Mouse (Mus musculus) heart, embryonic 11.5 days (tissue): ENCODE results near the gene Elob. TPM values are rescaled to one million over a fixed set of nuclear protein-coding genes. Genes with fewer than 3 reads are reported as not detected.

Experiments used
- ATAC-seq: fragments of 200-750 bp; cut with Nextera tagmentation; replicated peaks from 2 replicates; pipeline ENCODE4 v1.8.0; 2017; ENCODE audit warnings: moderate library complexity; ENCODE audit not compliant: insufficient number of reproducible peaks, low FRiP score, low TSS enrichment
- H3K27ac ChIP-seq: fragments of 300-500 bp; sonication (generic); 2 replicates; pipeline ENCODE4 v1.5.1; 2014; ENCODE audit warnings: mild to moderate bottlenecking, low read depth, low read length
- H3K27me3 ChIP-seq: fragments of 300-500 bp; sonication (generic); 2 replicates; pipeline ENCODE4 v1.6.1; 2014; ENCODE audit warnings: mild to moderate bottlenecking, low read length, mixed read lengths; ENCODE audit not compliant: control insufficient read depth, insufficient read depth
- H3K36me3 ChIP-seq: fragments of 300-500 bp; sonication (generic); 2 replicates; pipeline ENCODE4 v1.6.1; 2014; ENCODE audit warnings: mild to moderate bottlenecking, low read length, moderate library complexity, mixed read lengths; ENCODE audit not compliant: control insufficient read depth, insufficient read depth
- H3K4me1 ChIP-seq: fragments of 300-500 bp; sonication (generic); 2 replicates; pipeline ENCODE4 v1.6.1; 2014; ENCODE audit warnings: low read length; ENCODE audit not compliant: control insufficient read depth, insufficient read depth
- H3K4me2 ChIP-seq: fragments of 300-500 bp; sonication (generic); 2 replicates; pipeline ENCODE4 v1.6.1; 2014; ENCODE audit warnings: mild to moderate bottlenecking, moderate library complexity
- H3K4me3 ChIP-seq: fragments of 300-500 bp; sonication (generic); 2 replicates; pipeline ENCODE4 v1.5.1; 2014; ENCODE audit warnings: low read depth, low read length
- H3K9ac ChIP-seq: fragments of 300-500 bp; sonication (generic); 2 replicates; pipeline ENCODE4 v1.6.1; 2014; ENCODE audit warnings: mild to moderate bottlenecking, low read depth, low read length, moderate library complexity
- H3K9me3 ChIP-seq: fragments of 300-500 bp; sonication (generic); replicated peaks from 2 replicates; pipeline ENCODE4 v1.6.1; 2016; ENCODE audit warnings: low read length; ENCODE audit not compliant: control insufficient read depth
- WGBS: fragments of 180-500 bp; shearing (Covaris S2); extraction: QIAGEN DNeasy Blood & Tissue Kit; methylation state at CpG from one replicate; pipeline ENCODE4 v1.1.7; 2014; ENCODE audit not compliant: insufficient replicate concordance; 5-methylcytosine and 5-hydroxymethylcytosine counted together
- polyA plus RNA-seq: library from polyadenylated mRNA; unstranded; fragments of >200 nt; fragmentation: Nextera tagmentation; extraction: Ambion mirVana; gene quantifications from 2 replicates; pipeline ENCODE4 v1.2.1, GENCODE M21; 2014

The Elob gene
- polyA plus RNA-seq, 1 experiment from 2014 or later = 1,004 TPM

- Histone ChIP-seq H3K9me3 (0 out of 2 replicates have a peak, but pooled peaks cover 2% of the 10 kb centered on the region), H3K27ac (no peak overlapping the region), H3K4me2 (no peak overlapping the region), H3K4me3 (no peak overlapping the region), H3K36me3 (peaks cover 89% of the 10 kb centered on the region), H3K27me3 (no peaks in the 10 kb centered on the region), H3K9ac (no peak overlapping the region), H3K4me1 (peaks cover 3% of the 10 kb centered on the region; the same call in 1 of the 2 replicates)
- 97% methylated on average over 25 of the region's 25 CpGs for WGBS
- no peak for ATAC-seq
These were observed 9.7 kb downstream of the Elob start for GRCm38 (mm10) chr17:23819235-23819634.

GRCm38 (mm10) chr17:23818579-23818978, 10.4 kb downstream of the Elob start:
- ATAC-seq = no peak
- H3K9ac ChIP-seq = no peak overlapping the region
- H3K4me1 ChIP-seq = peaks cover 3% of the 10 kb centered on the region; the same call in 1 of the 2 replicates
- H3K4me3 ChIP-seq = no peak overlapping the region
- H3K9me3 ChIP-seq = 0 out of 2 replicates have a peak, but pooled peaks cover 2% of the 10 kb centered on the region
- 92% methylated on average over 8 of the region's 8 CpGs for WGBS
- no peak overlapping the region for H3K27ac ChIP-seq
- peaks cover 93% of the 10 kb centered on the region for H3K36me3 ChIP-seq
- H3K27me3 ChIP-seq = no peaks in the 10 kb centered on the region
- H3K4me2 ChIP-seq = no peak overlapping the region

- H3K36me3 ChIP-seq = peaks cover 90% of the 10 kb centered on the region
- no peak overlapping the region for H3K9ac ChIP-seq
- no peak overlapping the region for H3K4me2 ChIP-seq
- no peak overlapping the region for H3K27ac ChIP-seq
- no peak overlapping the region for H3K4me3 ChIP-seq
- H3K27me3 ChIP-seq = no peaks in the 10 kb centered on the region
- H3K9me3 ChIP-seq = 0 out of 2 replicates have a peak, but pooled peaks cover 2% of the 10 kb centered on the region
- WGBS = 98% methylated on average over 16 of the region's 16 CpGs
- no peak for ATAC-seq
- H3K4me1 ChIP-seq = no peaks in the 10 kb centered on the region
These were observed 13.3 kb downstream of the Elob start for GRCm38 (mm10) chr17:23815641-23816040.

GRCm38 (mm10) chr17:23807918-23808317, 21.0 kb downstream of the Elob start:
- no peak overlapping the region for H3K9ac ChIP-seq
- H3K4me3 ChIP-seq = no peak overlapping the region
- H3K4me1 ChIP-seq = peaks cover 19% of the 10 kb centered on the region
- H3K4me2 ChIP-seq = no peak overlapping the region
- no peaks in the 10 kb centered on the region for H3K9me3 ChIP-seq
- no peaks in the 10 kb centered on the region for H3K27me3 ChIP-seq
- peaks cover 44% of the 10 kb centered on the region for H3K36me3 ChIP-seq
- WGBS = 98% methylated on average over 3 of the region's 3 CpGs
- ATAC-seq = no peak
- no peak overlapping the region for H3K27ac ChIP-seq

GRCm38 (mm10) chr17:23806867-23807266, 22.1 kb downstream of the Elob start:
- H3K36me3 ChIP-seq = peaks cover 36% of the 10 kb centered on the region
- H3K27ac ChIP-seq = no peak overlapping the region
- no peaks in the 10 kb centered on the region for H3K9me3 ChIP-seq
- 84% methylated on average over 25 of the region's 25 CpGs for WGBS
- H3K27me3 ChIP-seq = no peaks in the 10 kb centered on the region
- no peak overlapping the region for H3K4me3 ChIP-seq
- ATAC-seq = no peak
- no peak overlapping the region for H3K4me2 ChIP-seq
- no peak overlapping the region for H3K9ac ChIP-seq
- peaks cover 19% of the 10 kb centered on the region for H3K4me1 ChIP-seq

- 3% methylated on average over 8 of the region's 8 CpGs for WGBS
- Histone ChIP-seq H3K9ac (peak overlapping the region; percentile 98), H3K27ac (no peak overlapping the region), H3K4me3 (peak overlapping the region; percentile 96), H3K9me3 (no peaks in the 10 kb centered on the region), H3K27me3 (no peaks in the 10 kb centered on the region), H3K4me2 (peak overlapping the region; percentile 88), H3K4me1 (peaks cover 19% of the 10 kb centered on the region), H3K36me3 (peaks cover 16% of the 10 kb centered on the region)
- ATAC-seq = no peak
These were observed 24.4 kb downstream of the Elob start for GRCm38 (mm10) chr17:23804426-23805085.

- peak; percentile 78 for ATAC-seq
These were observed 25.4 kb downstream of the Elob start for GRCm38 (mm10) chr17:23803366-23804041.

GRCm38 (mm10) chr17:23802746-23803365, 26.1 kb downstream of the Elob start:
- Histone ChIP-seq H3K4me2 (peak overlapping the region; percentile 88), H3K27ac (peak overlapping the region; percentile 97)

More at GRCm38 (mm10) chr17:23803366-23804041, 25.4 kb downstream of the Elob start:
- under 1% methylated on average over 43 of the region's 83 CpGs for WGBS
- no peaks in the 10 kb centered on the region for H3K9me3 ChIP-seq
- no peaks in the 10 kb centered on the region for H3K27me3 ChIP-seq
- peak overlapping the region; percentile 88 for H3K4me2 ChIP-seq
- H3K4me3 ChIP-seq = peak overlapping the region; percentile 96
- H3K27ac ChIP-seq = peak overlapping the region; percentile 97
- H3K36me3 ChIP-seq = peaks cover 7% of the 10 kb centered on the region
- H3K9ac ChIP-seq = peak overlapping the region; percentile 98
- peaks cover 19% of the 10 kb centered on the region for H3K4me1 ChIP-seq

More at GRCm38 (mm10) chr17:23802746-23803365, 26.1 kb downstream of the Elob start:
- H3K36me3 ChIP-seq = peaks cover under 1% of the 10 kb centered on the region; the same call in 1 of the 2 replicates
- WGBS = under 1% methylated on average over 60 of the region's 60 CpGs
- H3K4me1 ChIP-seq = peaks cover 19% of the 10 kb centered on the region
- peak overlapping the region; percentile 98 for H3K9ac ChIP-seq
- peak overlapping the region; percentile 96 for H3K4me3 ChIP-seq
- no peaks in the 10 kb centered on the region for H3K27me3 ChIP-seq
- ATAC-seq = peak; percentile 98
- H3K9me3 ChIP-seq = no peaks in the 10 kb centered on the region
